Mouse (Mus musculus): ENCODE results near the gene 4930550C14Rik. TPM values are rescaled to one million over a fixed set of nuclear protein-coding genes. Genes with fewer than 3 reads are reported as not detected.

Gene 4930550C14Rik
- polyA plus RNA-seq, 1 experiment from 2014 or later, result 0.84 TPM

DNA sequence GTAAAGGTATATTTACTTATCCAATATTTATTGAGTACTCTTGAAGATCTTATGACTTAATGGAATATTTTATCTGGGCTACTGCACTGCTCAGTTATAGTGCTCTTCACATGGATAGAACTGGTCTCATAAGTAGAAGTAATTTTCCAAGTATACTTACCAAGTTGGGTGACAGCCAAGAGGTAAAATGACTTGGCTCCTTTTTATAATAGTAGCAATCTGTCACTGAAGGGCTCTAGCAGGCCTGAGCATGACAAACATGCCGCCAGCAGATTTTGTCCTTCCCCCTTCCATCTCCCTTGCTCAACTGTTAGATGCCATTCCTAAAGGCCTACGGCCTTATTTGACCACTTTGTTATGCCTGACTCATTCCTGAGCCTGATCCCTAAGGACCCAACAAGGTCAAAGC, 6.8 kb downstream of the 4930550C14Rik start:
- WGBS, result 90% methylated on average over 2 of the region's 2 CpGs
- DNase-seq (ENCODE audit: low spot score), result no peak

DNA sequence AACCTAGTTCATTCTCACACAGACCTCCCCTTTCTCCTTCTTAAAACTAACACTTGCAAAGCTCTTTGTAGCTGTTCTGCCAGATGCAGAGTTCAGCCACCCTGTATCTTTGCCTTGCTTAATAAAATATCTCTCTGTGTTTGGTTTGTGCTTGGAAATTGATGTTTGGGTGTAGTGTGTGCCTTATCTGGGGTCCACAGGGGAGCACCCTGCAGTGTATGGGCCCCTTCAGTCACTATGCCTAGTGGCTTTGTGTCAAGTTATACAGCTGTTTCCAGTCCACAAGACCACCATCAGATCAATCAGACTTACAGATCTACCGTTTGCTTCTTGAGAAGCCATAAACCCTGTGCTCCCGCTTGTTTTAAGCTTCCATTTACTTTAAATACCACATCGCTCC, 7.3 kb downstream of the 4930550C14Rik start:
- no peaks in the 10 kb centered on the region for H3K27me3 ChIP-seq (replicated peaks; ENCODE audit: control insufficient read depth, insufficient read depth, low read length)
- H3K4me2 ChIP-seq (ENCODE audit: low read length), result no peak overlapping the region
- 0 out of 2 replicates have a peak, but pooled peaks cover 2% of the 10 kb centered on the region for H3K4me1 ChIP-seq (replicated peaks; ENCODE audit: control insufficient read depth, insufficient read depth, low read length)
- DNase-seq (ENCODE audit: low spot score) (no peak), ATAC-seq (replicated peaks; ENCODE audit: low FRiP score, low TSS enrichment, low read depth) (no peak)
- no peaks in the 10 kb centered on the region for H3K9me3 ChIP-seq (ENCODE audit: control insufficient read depth, low read length)
- H3K36me3 ChIP-seq (ENCODE audit: control insufficient read depth, insufficient read depth, low read length), result no peaks in the 10 kb centered on the region
- 69% methylated on average over 3 of the region's 3 CpGs for WGBS
- no peak overlapping the region for H3K4me3 ChIP-seq (ENCODE audit: low read depth, low read length)
- no peak overlapping the region for H3K9ac ChIP-seq (ENCODE audit: low read length)
- H3K27ac ChIP-seq (ENCODE audit: low read depth), result no peak overlapping the region

More for the DNA sequence above, 6.8 kb downstream of the 4930550C14Rik start:
- H3K27me3 ChIP-seq (replicated peaks; ENCODE audit: control insufficient read depth, insufficient read depth, low read length), result no peaks in the 10 kb centered on the region
- H3K4me1 ChIP-seq (replicated peaks; ENCODE audit: control insufficient read depth, insufficient read depth, low read length), result 0 out of 2 replicates have a peak, but pooled peaks cover 2% of the 10 kb centered on the region
- H3K36me3 ChIP-seq (ENCODE audit: control insufficient read depth, insufficient read depth, low read length), result no peaks in the 10 kb centered on the region
- no peak overlapping the region for H3K9ac ChIP-seq (ENCODE audit: low read length)
- H3K4me2 ChIP-seq (ENCODE audit: low read length), result no peak overlapping the region
- ATAC-seq (replicated peaks; ENCODE audit: low FRiP score, low TSS enrichment, low read depth), result no peak
- H3K27ac ChIP-seq (ENCODE audit: low read depth), result no peak overlapping the region
- no peaks in the 10 kb centered on the region for H3K9me3 ChIP-seq (ENCODE audit: control insufficient read depth, low read length)
- H3K4me3 ChIP-seq (ENCODE audit: low read depth, low read length), result no peak overlapping the region

DNA sequence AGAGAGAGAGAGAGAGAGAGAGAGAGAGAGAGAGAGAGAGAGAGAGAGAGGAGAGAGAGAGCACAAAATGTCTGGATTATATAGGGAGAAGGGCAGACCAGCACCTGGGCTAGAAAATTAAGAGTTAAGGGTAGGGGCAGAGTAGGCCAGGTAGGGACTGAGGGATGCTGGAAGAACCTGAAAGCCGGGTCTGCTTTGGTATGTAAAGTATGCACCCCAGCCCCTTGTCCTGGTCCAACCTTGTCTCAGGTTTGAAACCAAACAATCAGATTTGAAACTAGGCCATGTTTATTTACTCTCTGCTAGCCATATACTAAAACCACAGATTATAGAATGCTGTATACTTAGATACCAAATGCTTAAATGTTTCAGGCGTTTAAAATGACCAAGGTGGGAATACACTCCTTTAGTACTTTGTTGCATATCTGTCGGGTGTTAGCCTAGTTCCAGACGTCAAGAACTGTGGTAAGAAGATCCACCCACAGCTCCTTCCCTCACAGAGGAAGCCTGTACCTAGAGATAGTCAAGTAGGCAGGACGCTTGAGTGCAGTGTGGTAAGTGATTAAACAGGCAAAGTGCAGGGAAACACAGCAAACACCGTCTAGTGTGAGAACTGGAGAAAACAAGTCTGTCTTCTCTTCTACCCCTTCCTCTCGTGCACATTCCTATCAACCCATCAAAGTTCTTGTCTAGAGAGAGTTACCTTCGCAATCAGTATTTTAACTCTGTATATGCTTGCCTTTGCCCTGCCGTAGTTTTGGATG, 20.2 kb downstream of the 4930550C14Rik start:
- Histone ChIP-seq H3K27me3 (replicated peaks; ENCODE audit: control insufficient read depth, insufficient read depth, low read length) (no peaks in the 10 kb centered on the region), H3K9ac (ENCODE audit: low read length) (no peak overlapping the region), H3K4me2 (ENCODE audit: low read length) (no peak overlapping the region), H3K36me3 (ENCODE audit: control insufficient read depth, insufficient read depth, low read length) (no peaks in the 10 kb centered on the region), H3K4me1 (replicated peaks; ENCODE audit: control insufficient read depth, insufficient read depth, low read length) (no peaks in the 10 kb centered on the region), H3K4me3 (ENCODE audit: low read depth, low read length) (no peak overlapping the region), H3K27ac (ENCODE audit: low read depth) (no peak overlapping the region), H3K9me3 (ENCODE audit: control insufficient read depth, low read length) (no peaks in the 10 kb centered on the region)
- DNase-seq (ENCODE audit: low spot score) (no peak), ATAC-seq (replicated peaks; ENCODE audit: low FRiP score, low TSS enrichment, low read depth) (no peak)
- 50% methylated on average over 9 of the region's 9 CpGs for WGBS

- Histone ChIP-seq H3K9ac (ENCODE audit: low read length) (no peak overlapping the region), H3K27ac (ENCODE audit: low read depth) (no peak overlapping the region), H3K9me3 (ENCODE audit: control insufficient read depth, low read length) (no peaks in the 10 kb centered on the region), H3K36me3 (ENCODE audit: control insufficient read depth, insufficient read depth, low read length) (no peaks in the 10 kb centered on the region), H3K4me1 (replicated peaks; ENCODE audit: control insufficient read depth, insufficient read depth, low read length) (no peaks in the 10 kb centered on the region), H3K4me2 (ENCODE audit: low read length) (no peak overlapping the region), H3K4me3 (ENCODE audit: low read depth, low read length) (no peak overlapping the region), H3K27me3 (replicated peaks; ENCODE audit: control insufficient read depth, insufficient read depth, low read length) (no peaks in the 10 kb centered on the region)
- DNase-seq (ENCODE audit: low spot score) (no peak), ATAC-seq (replicated peaks; ENCODE audit: low FRiP score, low TSS enrichment, low read depth) (no peak)
- 92% methylated on average over 3 of the region's 3 CpGs for WGBS
Observed at GRCm38 (mm10) chr9:53426726-53427125, 24.6 kb downstream of the 4930550C14Rik start.

DNA sequence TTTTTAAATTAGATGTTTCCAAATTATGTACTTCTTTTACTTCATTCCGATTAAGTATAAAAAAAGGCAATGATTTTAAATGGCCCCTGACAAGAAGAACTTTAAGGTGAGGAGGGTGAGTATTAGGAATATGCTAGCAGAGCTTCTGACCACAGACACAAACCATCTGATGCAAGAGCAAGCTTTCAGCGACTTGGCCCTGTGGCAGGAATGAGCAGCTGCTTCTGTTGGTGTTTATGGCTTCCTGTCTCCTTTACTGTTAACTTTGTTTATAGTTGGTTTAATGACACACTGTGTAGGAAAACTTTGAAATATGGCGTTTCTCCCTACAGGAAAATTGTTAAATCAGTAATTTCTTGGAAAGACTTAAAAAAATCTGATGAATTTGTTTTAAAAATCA, 25.5 kb downstream of the 4930550C14Rik start:
- Histone ChIP-seq H3K27ac (ENCODE audit: low read depth) (no peak overlapping the region), H3K4me2 (ENCODE audit: low read length) (no peak overlapping the region), H3K9ac (ENCODE audit: low read length) (no peak overlapping the region), H3K9me3 (ENCODE audit: control insufficient read depth, low read length) (no peaks in the 10 kb centered on the region), H3K4me1 (replicated peaks; ENCODE audit: control insufficient read depth, insufficient read depth, low read length) (no peaks in the 10 kb centered on the region), H3K27me3 (replicated peaks; ENCODE audit: control insufficient read depth, insufficient read depth, low read length) (no peaks in the 10 kb centered on the region), H3K4me3 (ENCODE audit: low read depth, low read length) (no peak overlapping the region), H3K36me3 (ENCODE audit: control insufficient read depth, insufficient read depth, low read length) (no peaks in the 10 kb centered on the region)
- ATAC-seq (replicated peaks; ENCODE audit: low FRiP score, low TSS enrichment, low read depth), result no peak
- no peak for DNase-seq (ENCODE audit: low spot score)
- 42% methylated on average over 3 of the region's 3 CpGs for WGBS

DNA sequence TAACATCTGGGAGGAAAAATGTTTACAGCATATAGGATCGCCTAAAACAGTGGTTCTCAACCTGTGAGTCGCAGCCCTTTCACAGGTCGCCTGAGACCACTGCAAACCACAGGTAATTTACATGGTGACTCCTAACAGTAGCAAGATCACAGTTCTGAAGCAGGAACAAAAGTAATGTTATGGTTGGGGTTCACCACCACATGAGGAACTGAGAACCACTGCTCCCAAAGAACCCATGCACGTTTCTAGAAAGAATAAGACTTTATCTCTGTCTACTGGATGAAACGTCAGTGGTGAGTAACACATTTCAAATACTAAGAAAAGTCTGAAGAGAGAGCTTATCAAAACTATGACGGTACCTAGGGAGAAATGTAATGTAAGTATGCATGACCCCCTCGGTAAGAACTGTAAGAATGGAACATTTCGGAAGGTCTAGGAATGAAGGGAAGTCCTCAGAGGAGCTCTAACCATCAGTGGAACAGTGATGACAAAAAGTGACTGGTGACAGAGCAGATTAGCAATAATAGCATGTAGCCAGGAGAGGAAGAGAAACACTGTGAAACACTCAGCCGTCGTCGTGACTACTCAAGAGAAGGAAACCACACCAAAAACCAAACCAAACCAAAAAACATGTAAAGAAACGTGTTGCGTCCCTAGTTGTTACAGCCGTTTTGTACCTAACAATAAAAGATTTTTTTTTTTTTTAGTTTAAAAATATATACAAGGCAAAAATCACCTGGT, 33.9 kb downstream of the 4930550C14Rik start:
- Histone ChIP-seq H3K27me3 (replicated peaks; ENCODE audit: control insufficient read depth, insufficient read depth, low read length) (no peaks in the 10 kb centered on the region), H3K4me2 (ENCODE audit: low read length) (no peak overlapping the region), H3K9me3 (ENCODE audit: control insufficient read depth, low read length) (no peaks in the 10 kb centered on the region), H3K9ac (ENCODE audit: low read length) (no peak overlapping the region), H3K36me3 (ENCODE audit: control insufficient read depth, insufficient read depth, low read length) (peaks cover 23% of the 10 kb centered on the region), H3K27ac (ENCODE audit: low read depth) (no peak overlapping the region), H3K4me1 (replicated peaks; ENCODE audit: control insufficient read depth, insufficient read depth, low read length) (no peaks in the 10 kb centered on the region), H3K4me3 (ENCODE audit: low read depth, low read length) (no peak overlapping the region)
- no peak for ATAC-seq (replicated peaks; ENCODE audit: low FRiP score, low TSS enrichment, low read depth)
- DNase-seq (ENCODE audit: low spot score), result no peak
- WGBS, result 91% methylated on average over 14 of the region's 14 CpGs

DNA sequence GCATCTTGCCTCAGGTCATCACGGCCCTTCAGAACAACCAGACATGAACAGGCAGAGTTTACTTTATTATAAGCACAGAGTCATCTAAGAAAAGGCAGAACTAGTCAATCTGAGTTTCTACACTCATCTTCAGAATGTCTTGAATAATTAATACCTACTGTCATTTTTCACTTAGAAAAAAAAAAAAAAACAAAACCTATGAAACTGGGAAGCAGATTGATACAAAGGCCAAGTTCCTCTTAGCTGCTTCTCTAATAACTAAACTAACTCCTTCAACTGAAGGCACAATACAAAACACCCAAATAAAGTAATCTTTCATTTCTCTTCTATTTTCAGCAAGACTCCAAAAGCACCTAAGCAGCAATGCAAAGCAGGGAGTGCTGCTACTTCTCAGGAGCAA, 48.5 kb downstream of the 4930550C14Rik start:
- WGBS, result 83% methylated on average over 1 of the region's 1 CpGs

GRCm38 (mm10) chr9:53452038-53452437, 49.9 kb downstream of the 4930550C14Rik start:
- Histone ChIP-seq H3K4me1 (replicated peaks; ENCODE audit: control insufficient read depth, insufficient read depth, low read length) (no peaks in the 10 kb centered on the region), H3K4me2 (ENCODE audit: low read length) (no peak overlapping the region), H3K27ac (ENCODE audit: low read depth) (no peak overlapping the region), H3K9ac (ENCODE audit: low read length) (no peak overlapping the region), H3K27me3 (replicated peaks; ENCODE audit: control insufficient read depth, insufficient read depth, low read length) (no peaks in the 10 kb centered on the region), H3K9me3 (ENCODE audit: control insufficient read depth, low read length) (no peaks in the 10 kb centered on the region), H3K4me3 (ENCODE audit: low read depth, low read length) (no peak overlapping the region), H3K36me3 (ENCODE audit: control insufficient read depth, insufficient read depth, low read length) (peaks cover 69% of the 10 kb centered on the region)
- DNase-seq (ENCODE audit: low spot score) (no peak), ATAC-seq (replicated peaks; ENCODE audit: low FRiP score, low TSS enrichment, low read depth) (no peak)
- 95% methylated on average over 2 of the region's 2 CpGs for WGBS

More for the DNA sequence above, 48.5 kb downstream of the 4930550C14Rik start:
- H3K9me3 ChIP-seq (ENCODE audit: control insufficient read depth, low read length), result no peaks in the 10 kb centered on the region
- H3K4me1 ChIP-seq (replicated peaks; ENCODE audit: control insufficient read depth, insufficient read depth, low read length), result no peaks in the 10 kb centered on the region
- DNase-seq (ENCODE audit: low spot score) (no peak), ATAC-seq (replicated peaks; ENCODE audit: low FRiP score, low TSS enrichment, low read depth) (no peak)
- no peak overlapping the region for H3K9ac ChIP-seq (ENCODE audit: low read length)
- H3K36me3 ChIP-seq (ENCODE audit: control insufficient read depth, insufficient read depth, low read length), result peaks cover 74% of the 10 kb centered on the region
- H3K4me3 ChIP-seq (ENCODE audit: low read depth, low read length), result no peak overlapping the region
- no peaks in the 10 kb centered on the region for H3K27me3 ChIP-seq (replicated peaks; ENCODE audit: control insufficient read depth, insufficient read depth, low read length)
- no peak overlapping the region for H3K27ac ChIP-seq (ENCODE audit: low read depth)
- H3K4me2 ChIP-seq (ENCODE audit: low read length), result no peak overlapping the region
